Comparison of ENCODE assay signal across 9 mouse cellular contexts in genomic region chr5:123228524-123228922, GRCm38 (mm10). TPM values are rescaled to one million over a fixed set of nuclear protein-coding genes. Genes with fewer than 3 reads are reported as not detected.
DNase-seq lines count a peak whose midpoint lies in the region; ATAC-seq and TF ChIP-seq lines count a peak whose summit lies in the region.
"Had no signal": no experiment of that assay in that cellular context is flagged by ENCODE, and none has a peak within 500 bp of the region (broad histone marks: within the 10 kb centered on the region; RNA-seq: fewer than 3 reads in every experiment).

No protein-coding gene starts in this region.

- ATAC-seq in heart, embryonic 15.5 days (replicated peaks; ENCODE audit: insufficient number of reproducible peaks, insufficient read depth, low FRiP score, low read depth) = no peak
- ATAC-seq in forebrain, postnatal 0 days = no peak; the same call in 1 of the 2 replicates
- 0 out of 2 replicates have a peak, but pooled peaks have one; percentile 19 for ATAC-seq in megakaryocyte progenitor cell, adult 5-6 weeks (replicated peaks; ENCODE audit: poor library complexity)
- ATAC-seq in CD4-positive, CD25-positive, alpha-beta regulatory T cell, adult 4 months = no peak

- no peaks in the 10 kb centered on the region for H3K36me3 ChIP-seq in heart, embryonic 15.5 days
- H3K36me3 ChIP-seq in forebrain, postnatal 0 days (ENCODE audit: insufficient read depth) = no peaks in the 10 kb centered on the region

- H3K9me3 ChIP-seq in heart, embryonic 15.5 days (replicated peaks) = no peaks in the 10 kb centered on the region
- no peaks in the 10 kb centered on the region for H3K9me3 ChIP-seq in forebrain, postnatal 0 days (ENCODE audit: low read length)

- H3K4me1 ChIP-seq in heart, embryonic 15.5 days (replicated peaks) = peaks cover 15% of the 10 kb centered on the region
- 0 out of 2 replicates have a peak, but pooled peaks cover 8% of the 10 kb centered on the region for H3K4me1 ChIP-seq in forebrain, postnatal 0 days (ENCODE audit: insufficient read depth)

- H3K27me3 ChIP-seq in heart, embryonic 15.5 days = no peaks in the 10 kb centered on the region
- no peaks in the 10 kb centered on the region for H3K27me3 ChIP-seq in forebrain, postnatal 0 days (ENCODE audit: insufficient read depth, low read length)
- H3K27me3 ChIP-seq: Patski had no signal

- H3K9ac ChIP-seq in heart, embryonic 15.5 days = peak overlapping the region; percentile 90
- H3K9ac ChIP-seq in forebrain, postnatal 0 days = peak overlapping the region; percentile 83

- peak overlapping the region; percentile 20; the same call in 1 of the 2 replicates for H3K27ac ChIP-seq in heart, embryonic 15.5 days
- 0 out of 2 replicates have a peak overlapping the region, but pooled peaks have one; percentile 29 for H3K27ac ChIP-seq in forebrain, postnatal 0 days (ENCODE audit: low read depth, low read length)

- 8% methylated on average over 15 of the region's 15 CpGs for WGBS in heart, embryonic 15.5 days
- 3% methylated on average over 15 of the region's 15 CpGs for WGBS in forebrain, postnatal 0 days

- peak overlapping the region; percentile 70 for H3K4me2 ChIP-seq in heart, embryonic 15.5 days
- peak overlapping the region; percentile 55 for H3K4me2 ChIP-seq in forebrain, postnatal 0 days (ENCODE audit: low read depth)

- DNase-seq in heart, adult 9 months (ENCODE audit: low spot score in 2 of 2) = no peak
- peak; percentile 9 for DNase-seq in MN1 (ENCODE audit: low spot score)
- DNase-seq in forebrain, postnatal 0 days = no peak
- no peak for DNase-seq in natural killer cell, adult 2 months (ENCODE audit: low spot score in 2 of 2)
- DNase-seq in urinary bladder, adult 18-20 months (ENCODE audit: low spot score in 2 of 2) = no peak

- peak overlapping the region; percentile 91 for H3K4me3 ChIP-seq in heart, embryonic 15.5 days
- H3K4me3 ChIP-seq in forebrain, postnatal 0 days (ENCODE audit: low read depth, low read length) = peak overlapping the region; percentile 98

- TF ChIP-seq CTCF in forebrain, postnatal 0 days (IDR thresholded peaks at IDR 0.05; ENCODE audit: low read depth) = no peak

RNA-seq across cellular contexts. Expression of gene Wdr66, which starts 23.4 kb away (rescaled TPM):
- polyA plus RNA-seq in heart, embryonic 15.5 days (2015; fragmentation: Nextera tagmentation; extraction: Ambion mirVana) = 2.1 and 3.5 TPM in 2 replicates
- total RNA-seq in forebrain, postnatal 0 days (2014; rRNA removed) = 1.8 and 4.4 TPM in 2 replicates
- polyA plus RNA-seq in forebrain, postnatal 0 days (2015; fragmentation: Nextera tagmentation; extraction: Ambion mirVana) = 1.1 and 2.0 TPM in 2 replicates
- total RNA-seq in megakaryocyte progenitor cell, adult 5-6 weeks (2015) = 0.07 TPM in 1 of 2 replicates, not detected in the other
- total RNA-seq in megakaryocyte progenitor cell, adult 5-6 weeks (2017) = not detected in 2 replicates
- polyA plus RNA-seq in CD4-positive, CD25-positive, alpha-beta regulatory T cell, adult 4 months (2017; shearing (Covaris generic)) = 1 to 10 TPM; 4.7 to 6.1 TPM

RNA-seq across cellular contexts. Expression of gene Hpd, which starts 46.0 kb away (rescaled TPM):
- 0.37 TPM in 1 of 2 replicates, not detected in the other for polyA plus RNA-seq in heart, embryonic 15.5 days (2015; fragmentation: Nextera tagmentation; extraction: Ambion mirVana)
- total RNA-seq in forebrain, postnatal 0 days (2014; rRNA removed) = not detected in 2 replicates
- not detected in 2 replicates for polyA plus RNA-seq in forebrain, postnatal 0 days (2015; fragmentation: Nextera tagmentation; extraction: Ambion mirVana)
- total RNA-seq in megakaryocyte progenitor cell, adult 5-6 weeks (2015) = not detected in 2 replicates
- total RNA-seq in megakaryocyte progenitor cell, adult 5-6 weeks (2017) = not detected in 2 replicates
- not detected for polyA plus RNA-seq in CD4-positive, CD25-positive, alpha-beta regulatory T cell, adult 4 months (2017; shearing (Covaris generic))
- polyA plus RNA-seq: Patski had no signal

RNA-seq across cellular contexts. Expression of gene Psmd9, which starts 59.3 kb away (rescaled TPM):
- 54.9 and 66.7 TPM in 2 replicates for polyA plus RNA-seq in heart, embryonic 15.5 days (2015; fragmentation: Nextera tagmentation; extraction: Ambion mirVana)
- 37.4 and 39.5 TPM in 2 replicates for total RNA-seq in forebrain, postnatal 0 days (2014; rRNA removed)
- 72.3 and 79.4 TPM in 2 replicates for polyA plus RNA-seq in forebrain, postnatal 0 days (2015; fragmentation: Nextera tagmentation; extraction: Ambion mirVana)
- 22.3 and 23.9 TPM in 2 replicates for total RNA-seq in megakaryocyte progenitor cell, adult 5-6 weeks (2015)
- 15.2 and 19.4 TPM in 2 replicates for total RNA-seq in megakaryocyte progenitor cell, adult 5-6 weeks (2017)
- polyA plus RNA-seq in CD4-positive, CD25-positive, alpha-beta regulatory T cell, adult 4 months (2017; shearing (Covaris generic)) = 10 to 100 TPM; 36.5 to 41.5 TPM
